Comparison of ENCODE assay signal across 8 mouse cellular contexts in genomic region chr19:16599298-16599970, GRCm38 (mm10).
DNase-seq lines count a peak whose midpoint lies in the region; TF ChIP-seq lines count a peak whose summit lies in the region.

No protein-coding gene starts in this region.

- intact Hi-C loops in heart, postnatal 25 days (cut with DNase I) = loop anchor here (1.0 to 2.0 kb wide), 3 partner anchors 165 to 601 kb away; partner anchors contain the start of gene Gna14
- intact Hi-C loops in left cerebral cortex, adult 2 months (cut with DNase I) = loop anchor here (1.0 to 5.0 kb wide), 4 partner anchors 165 to 602 kb away; partner anchors contain the start of gene Gna14

- WGBS in midbrain, embryonic 10.5 days = 24% methylated on average over 9 of the region's 9 CpGs

- no peaks in the 10 kb centered on the region for H3K36me3 ChIP-seq in midbrain, embryonic 10.5 days

- no peaks in the 10 kb centered on the region for H3K9me3 ChIP-seq in midbrain, embryonic 10.5 days (replicated peaks)

- H3K27ac ChIP-seq in left cerebral cortex, adult 2 months = no peak overlapping the region
- no peak overlapping the region for H3K27ac ChIP-seq in midbrain, embryonic 10.5 days (replicated peaks)

- H3K4me3 ChIP-seq in left cerebral cortex, adult 2 months = no peak overlapping the region
- no peak overlapping the region for H3K4me3 ChIP-seq in midbrain, embryonic 10.5 days

- peaks cover 8% of the 10 kb centered on the region for H3K4me1 ChIP-seq in midbrain, embryonic 10.5 days

- H3K27me3 ChIP-seq in midbrain, embryonic 10.5 days (ENCODE audit: low read depth, poor library complexity, severe bottlenecking) = peaks cover 5% of the 10 kb centered on the region; the same call in 1 of the 2 replicates

- DNase-seq in heart, adult 11 months = peak; percentile 91
- DNase-seq in heart, postnatal 25 days (ENCODE audit: low spot score) = no peak
- peak; percentile 50 to 83 for DNase-seq in cerebellum, postnatal 4 days (ENCODE audit: low spot score in 2 of 2)
- DNase-seq in gastrocnemius, adult 18-20 months (ENCODE audit: low spot score) = peak; percentile 86
- DNase-seq in hindlimb bud, embryonic 11.5 days (ENCODE audit: extremely low spot score, low read depth, low spot score) = peak; percentile 86
- peak; percentile 75 to 76 for DNase-seq in left cerebral cortex, adult 2 months (ENCODE audit: extremely low spot score in 1 of 2, low spot score in 2 of 2)
- DNase-seq in midbrain, embryonic 10.5 days (ENCODE audit: low spot score) = peak; percentile 71
- DNase-seq in right cerebral cortex, postnatal 36 days (ENCODE audit: low spot score in 2 of 2) = peak; percentile 48 to 59

- peak; percentile 97 for TF ChIP-seq CTCF in left cerebral cortex, adult 2 months (IDR thresholded peaks at IDR 0.05)
